Mouse (Mus musculus): ENCODE data around the gene Tob2. TPM values are rescaled to one million over a fixed set of nuclear protein-coding genes. Genes with fewer than 3 reads are reported as not detected.

Gene Tob2
- polyA plus RNA-seq, 1 experiment from 2014 or later, result 20.9 TPM

DNA sequence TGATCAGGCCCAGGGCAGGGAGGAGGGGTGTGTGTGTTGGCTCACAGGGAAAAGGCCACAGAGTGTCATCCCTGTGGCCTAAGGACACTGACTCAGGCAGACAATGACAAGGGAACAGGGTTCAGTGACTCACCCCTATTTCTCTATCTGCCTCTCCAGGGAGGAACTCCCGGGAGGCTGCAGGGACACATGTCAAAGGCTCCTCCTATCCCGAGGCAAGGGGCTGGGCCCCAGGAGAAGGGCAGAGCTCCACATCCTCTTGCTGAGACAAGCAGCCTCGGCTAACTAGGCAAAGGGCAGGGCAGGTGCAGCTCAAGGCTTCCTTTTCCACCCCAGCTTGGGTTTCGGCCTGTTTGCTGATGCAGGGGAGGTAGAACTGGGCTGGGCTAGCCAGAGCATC, 12.9 kb downstream of the Tob2 start:
- ATAC-seq (ENCODE audit: low FRiP score, low read depth), result no peak
- 44% methylated on average over 4 of the region's 4 CpGs for WGBS
- H3K4me1 ChIP-seq, result peaks cover 4% of the 10 kb centered on the region; the same call in 1 of the 2 replicates

DNA sequence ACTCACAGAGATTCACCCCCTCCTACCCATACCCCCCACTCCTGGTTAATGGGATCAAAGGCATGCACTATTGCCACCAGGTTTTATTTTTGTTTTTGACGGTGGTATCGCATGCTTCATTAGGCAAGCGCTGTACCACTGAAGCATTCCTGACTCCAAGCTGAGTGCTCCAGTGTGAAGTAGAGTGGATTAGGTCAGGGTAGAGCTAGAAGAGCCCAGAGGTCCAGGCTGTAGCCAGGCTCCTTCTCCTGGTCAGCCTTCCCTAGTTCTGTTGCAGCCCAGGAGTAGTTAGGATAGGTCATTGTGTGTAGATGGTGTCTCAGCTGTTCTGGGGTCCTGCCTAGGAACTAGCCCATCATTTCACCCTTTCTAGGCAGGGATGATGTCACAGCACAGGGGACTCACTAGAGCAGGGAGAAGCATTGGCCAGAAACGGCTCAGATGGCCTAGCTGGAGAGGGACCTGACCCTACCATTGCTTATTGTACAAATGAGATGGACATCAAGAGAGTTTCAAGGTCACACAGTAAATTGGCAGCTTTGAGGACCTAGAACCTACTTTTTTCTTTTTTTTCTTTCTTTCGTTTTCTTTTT, 13.5 kb downstream of the Tob2 start:
- Histone ChIP-seq H3K4me3 (no peak overlapping the region), H3K4me1 (peaks cover 4% of the 10 kb centered on the region; the same call in 1 of the 2 replicates), H3K9me3 (no peaks in the 10 kb centered on the region), H3K36me3 (peaks cover 22% of the 10 kb centered on the region), H3K27ac (replicated peaks) (no peak overlapping the region), H3K9ac (replicated peaks) (no peak overlapping the region), H3K4me2 (replicated peaks) (no peak overlapping the region), H3K27me3 (no peaks in the 10 kb centered on the region)
- WGBS, result 73% methylated on average over 5 of the region's 5 CpGs
- no peak for ATAC-seq (ENCODE audit: low FRiP score, low read depth)

More for the DNA sequence above, 12.9 kb downstream of the Tob2 start:
- H3K27me3 ChIP-seq, result no peaks in the 10 kb centered on the region
- peaks cover 28% of the 10 kb centered on the region for H3K36me3 ChIP-seq
- no peaks in the 10 kb centered on the region for H3K9me3 ChIP-seq
- H3K4me3 ChIP-seq, result no peak overlapping the region
- peak overlapping the region; percentile 35; the same call in 1 of the 2 replicates for H3K27ac ChIP-seq (replicated peaks)
- H3K9ac ChIP-seq (replicated peaks), result no peak overlapping the region
- H3K4me2 ChIP-seq (replicated peaks), result no peak overlapping the region

DNA sequence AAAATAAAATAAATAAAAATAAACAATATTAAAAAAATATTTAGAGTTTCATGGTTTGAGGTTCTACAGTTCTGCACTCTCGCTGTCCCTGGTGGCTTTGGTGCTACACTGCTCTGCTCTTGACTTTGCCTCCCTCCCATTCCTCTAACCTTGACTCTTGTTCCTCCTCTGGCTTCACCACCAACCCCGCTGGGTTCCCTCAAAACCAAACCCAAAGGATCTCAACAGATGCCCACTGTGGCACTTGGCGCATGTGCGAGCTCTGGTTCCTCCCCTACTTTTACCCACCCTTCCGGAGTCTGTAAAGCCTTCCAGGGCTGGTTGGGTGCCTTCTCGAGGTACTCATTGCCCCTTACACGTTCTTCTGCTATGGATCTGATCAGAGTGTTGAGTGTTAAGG, 16.3 kb downstream of the Tob2 start:
- Histone ChIP-seq H3K4me2 (replicated peaks) (no peak overlapping the region), H3K4me1 (peaks cover 4% of the 10 kb centered on the region; the same call in 1 of the 2 replicates), H3K4me3 (no peak overlapping the region), H3K27ac (replicated peaks) (no peak overlapping the region), H3K36me3 (0 out of 2 replicates have a peak, but pooled peaks cover 3% of the 10 kb centered on the region), H3K9ac (replicated peaks) (no peak overlapping the region), H3K9me3 (no peaks in the 10 kb centered on the region), H3K27me3 (peaks cover 5% of the 10 kb centered on the region)
- WGBS, result 83% methylated on average over 7 of the region's 7 CpGs
- no peak for ATAC-seq (ENCODE audit: low FRiP score, low read depth)

DNA sequence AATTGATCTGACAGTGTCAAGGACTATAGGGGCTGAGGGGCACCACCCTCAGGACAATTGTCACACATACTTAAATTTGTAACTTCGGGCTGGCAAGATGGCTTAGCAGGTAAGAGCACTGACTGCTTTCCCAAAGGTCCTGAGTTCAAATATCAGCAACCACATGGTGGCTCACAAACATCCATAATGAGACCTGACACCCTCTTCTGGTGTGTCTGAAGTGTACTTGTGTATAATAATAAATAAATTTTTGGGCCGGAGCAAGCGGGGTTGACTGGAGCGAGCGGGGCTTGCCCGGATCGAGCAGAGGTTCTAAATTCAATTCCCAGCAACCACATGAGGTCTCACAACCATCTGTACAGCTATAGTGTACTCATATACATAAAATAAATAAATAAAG, 18.3 kb downstream of the Tob2 start:
- Histone ChIP-seq H3K27ac (replicated peaks) (no peak overlapping the region), H3K27me3 (peaks cover 24% of the 10 kb centered on the region), H3K9me3 (no peaks in the 10 kb centered on the region), H3K9ac (replicated peaks) (no peak overlapping the region), H3K4me3 (no peak overlapping the region), H3K4me1 (peaks cover 10% of the 10 kb centered on the region; the same call in 1 of the 2 replicates), H3K4me2 (replicated peaks) (no peak overlapping the region), H3K36me3 (no peaks in the 10 kb centered on the region)
- ATAC-seq (ENCODE audit: low FRiP score, low read depth), result no peak
- WGBS, result 92% methylated on average over 7 of the region's 7 CpGs

DNA sequence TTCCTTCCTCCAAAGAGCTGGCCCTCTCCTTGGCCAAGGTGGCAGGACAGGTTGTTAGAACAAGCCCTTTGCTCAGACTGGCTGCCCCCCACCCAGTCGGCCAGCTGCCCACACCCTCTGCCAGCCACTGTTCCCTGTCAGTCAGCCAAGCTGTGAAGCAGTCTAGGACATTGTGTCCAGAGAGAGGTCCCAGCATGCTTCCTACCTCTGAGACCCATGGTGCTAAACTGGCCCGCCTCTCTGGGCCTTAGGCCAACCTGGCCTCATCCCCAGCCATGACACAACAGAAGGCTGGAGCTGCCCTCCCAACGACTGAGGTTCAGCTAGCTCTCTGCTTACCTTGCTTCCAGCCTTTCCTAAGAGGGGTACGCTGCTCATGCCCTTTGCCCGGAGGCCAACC, 19.0 kb downstream of the Tob2 start:
- no peak overlapping the region for H3K4me2 ChIP-seq (replicated peaks)
- H3K9ac ChIP-seq (replicated peaks), result no peak overlapping the region
- no peaks in the 10 kb centered on the region for H3K9me3 ChIP-seq
- ATAC-seq (ENCODE audit: low FRiP score, low read depth), result no peak
- H3K27ac ChIP-seq (replicated peaks), result no peak overlapping the region
- peaks cover 29% of the 10 kb centered on the region for H3K27me3 ChIP-seq
- no peaks in the 10 kb centered on the region for H3K36me3 ChIP-seq
- WGBS, result 70% methylated on average over 5 of the region's 5 CpGs
- peaks cover 10% of the 10 kb centered on the region; the same call in 1 of the 2 replicates for H3K4me1 ChIP-seq
- no peak overlapping the region for H3K4me3 ChIP-seq

DNA sequence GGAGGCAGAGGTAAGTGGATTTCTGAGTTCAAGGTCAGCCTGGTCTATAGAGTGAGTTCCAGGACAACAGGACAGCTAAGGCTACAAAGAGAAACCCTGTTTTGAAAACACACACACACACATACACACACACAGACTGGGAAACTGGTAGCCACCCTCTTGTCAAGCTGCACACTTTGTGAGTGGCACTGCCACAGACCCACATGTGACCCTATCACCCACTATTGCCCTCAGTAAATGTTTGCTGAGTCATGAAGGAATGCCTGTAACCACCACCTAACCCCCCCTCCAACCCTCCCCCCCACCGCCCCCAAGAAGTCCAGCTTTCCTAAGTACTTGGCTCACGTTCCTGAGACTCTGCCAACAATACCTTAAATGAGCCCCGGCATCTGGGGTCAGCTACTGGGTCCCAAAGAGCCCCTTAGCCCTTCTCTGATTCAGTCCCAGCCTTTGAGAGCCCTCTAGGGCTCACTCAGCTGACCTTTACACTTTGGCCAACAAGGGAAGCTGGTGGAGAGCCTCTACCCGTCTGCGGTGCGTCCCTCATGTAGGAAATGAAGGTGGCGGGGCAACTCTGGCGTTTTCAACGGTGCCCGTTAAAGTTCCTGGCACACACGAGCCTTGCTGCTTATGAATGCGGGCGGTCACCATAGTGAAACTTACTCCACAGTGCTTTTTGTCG, 19.9 kb downstream of the Tob2 start:
- H3K4me3 ChIP-seq, result no peak overlapping the region
- no peak overlapping the region for H3K9ac ChIP-seq (replicated peaks)
- WGBS, result 79% methylated on average over 14 of the region's 14 CpGs
- H3K27me3 ChIP-seq, result peaks cover 29% of the 10 kb centered on the region
- no peak for ATAC-seq (ENCODE audit: low FRiP score, low read depth)
- H3K4me1 ChIP-seq, result peaks cover 10% of the 10 kb centered on the region; the same call in 1 of the 2 replicates
- H3K9me3 ChIP-seq, result no peaks in the 10 kb centered on the region
- no peak overlapping the region for H3K27ac ChIP-seq (replicated peaks)
- no peaks in the 10 kb centered on the region for H3K36me3 ChIP-seq
- no peak overlapping the region for H3K4me2 ChIP-seq (replicated peaks)

DNA sequence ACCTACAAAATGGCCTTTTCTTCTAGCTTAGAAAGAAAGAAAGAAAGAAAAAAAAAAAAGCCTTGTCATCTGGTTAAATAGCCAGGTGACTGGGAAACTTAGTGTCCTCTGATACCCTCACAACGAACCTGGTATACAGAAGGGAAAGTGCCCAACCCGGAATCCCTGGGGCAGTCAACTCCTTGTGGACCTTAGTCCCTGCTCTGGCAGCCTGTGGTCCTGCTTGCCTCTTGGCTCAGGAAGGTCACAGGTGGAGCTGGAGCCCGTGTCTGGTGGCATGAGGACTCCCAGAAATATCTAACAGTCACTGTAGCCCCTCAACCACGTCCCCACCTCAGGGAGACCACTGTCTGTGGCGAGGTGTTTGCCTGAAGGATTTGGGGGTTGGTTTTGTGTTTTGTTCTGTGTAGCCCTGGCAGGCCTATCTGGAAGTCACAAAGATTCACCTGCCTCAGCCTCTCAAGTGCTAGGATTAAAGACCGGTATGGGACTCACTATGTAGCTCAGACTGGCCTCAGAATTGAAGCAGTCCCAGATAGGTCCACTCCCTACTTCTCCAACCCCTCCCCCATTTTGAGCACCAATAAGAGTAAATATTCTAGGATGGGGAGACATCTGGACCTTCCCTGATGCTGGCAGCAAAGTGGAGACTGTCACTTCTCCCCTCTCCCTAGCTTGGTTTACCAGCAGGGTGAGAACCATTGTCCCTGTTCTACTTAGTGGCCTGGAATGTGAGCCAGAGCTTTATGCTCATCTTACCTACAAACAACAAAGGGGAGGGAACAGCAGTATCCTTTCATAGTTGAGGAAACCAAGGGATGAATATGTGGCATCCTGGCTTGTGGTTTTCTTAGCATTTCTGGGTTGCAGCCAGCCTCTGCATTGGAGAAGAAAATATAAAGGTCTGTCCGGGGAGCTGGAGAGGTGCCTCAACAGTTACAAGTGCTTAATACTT, 21.4 kb downstream of the Tob2 start:
- ATAC-seq (ENCODE audit: low FRiP score, low read depth), result no peak
- H3K9ac ChIP-seq (replicated peaks), result no peak overlapping the region
- H3K27me3 ChIP-seq, result peaks cover 29% of the 10 kb centered on the region
- 56% methylated on average over 7 of the region's 7 CpGs for WGBS
- no peaks in the 10 kb centered on the region for H3K36me3 ChIP-seq
- no peaks in the 10 kb centered on the region for H3K9me3 ChIP-seq
- H3K4me2 ChIP-seq (replicated peaks), result no peak overlapping the region
- H3K4me3 ChIP-seq, result no peak overlapping the region
- H3K4me1 ChIP-seq, result peaks cover 10% of the 10 kb centered on the region; the same call in 1 of the 2 replicates
- H3K27ac ChIP-seq (replicated peaks), result no peak overlapping the region

DNA sequence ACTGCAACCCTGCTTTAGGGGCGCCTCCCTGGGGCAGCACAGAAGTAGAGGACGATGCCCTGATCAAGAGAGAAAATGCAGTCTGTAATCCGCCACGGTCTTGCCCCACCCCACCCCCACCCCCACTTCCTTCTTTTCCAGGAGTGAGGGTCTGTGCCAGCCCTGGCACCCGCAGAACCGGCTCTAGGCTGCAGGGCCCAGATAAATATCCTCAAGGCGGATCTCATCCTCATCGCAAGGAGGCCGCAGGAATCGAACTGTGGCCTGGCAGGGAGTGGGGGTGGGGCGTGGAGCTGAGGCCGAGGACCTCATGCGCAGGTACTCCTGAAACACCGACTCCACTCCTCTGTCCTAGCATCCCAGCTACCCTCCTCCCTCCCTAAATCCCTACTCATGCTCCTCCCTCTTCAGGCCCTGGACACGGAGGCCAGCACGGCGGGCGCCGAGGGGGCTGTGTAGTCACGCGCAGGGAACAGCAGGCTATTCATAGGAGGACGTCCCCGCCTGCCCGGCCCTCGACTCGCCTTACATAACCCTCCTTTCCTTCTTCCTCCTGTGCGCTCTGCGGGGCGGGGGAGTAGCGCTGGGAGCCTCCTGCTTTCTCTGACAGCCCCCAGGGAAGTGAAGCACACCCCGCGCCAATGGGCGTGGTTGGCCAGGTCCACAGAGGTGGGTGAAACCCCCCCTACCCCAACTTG, 22.3 kb downstream of the Tob2 start:
- Histone ChIP-seq H3K36me3 (no peaks in the 10 kb centered on the region), H3K27me3 (peaks cover 29% of the 10 kb centered on the region), H3K9me3 (no peaks in the 10 kb centered on the region), H3K4me2 (replicated peaks) (peak overlapping the region; percentile 46), H3K4me3 (peak overlapping the region; percentile 30), H3K27ac (replicated peaks) (no peak overlapping the region), H3K4me1 (peaks cover 16% of the 10 kb centered on the region), H3K9ac (replicated peaks) (peak overlapping the region; percentile 25)
- ATAC-seq (ENCODE audit: low FRiP score, low read depth), result peak; percentile 68
- 3% methylated on average over 32 of the region's 33 CpGs for WGBS

DNA sequence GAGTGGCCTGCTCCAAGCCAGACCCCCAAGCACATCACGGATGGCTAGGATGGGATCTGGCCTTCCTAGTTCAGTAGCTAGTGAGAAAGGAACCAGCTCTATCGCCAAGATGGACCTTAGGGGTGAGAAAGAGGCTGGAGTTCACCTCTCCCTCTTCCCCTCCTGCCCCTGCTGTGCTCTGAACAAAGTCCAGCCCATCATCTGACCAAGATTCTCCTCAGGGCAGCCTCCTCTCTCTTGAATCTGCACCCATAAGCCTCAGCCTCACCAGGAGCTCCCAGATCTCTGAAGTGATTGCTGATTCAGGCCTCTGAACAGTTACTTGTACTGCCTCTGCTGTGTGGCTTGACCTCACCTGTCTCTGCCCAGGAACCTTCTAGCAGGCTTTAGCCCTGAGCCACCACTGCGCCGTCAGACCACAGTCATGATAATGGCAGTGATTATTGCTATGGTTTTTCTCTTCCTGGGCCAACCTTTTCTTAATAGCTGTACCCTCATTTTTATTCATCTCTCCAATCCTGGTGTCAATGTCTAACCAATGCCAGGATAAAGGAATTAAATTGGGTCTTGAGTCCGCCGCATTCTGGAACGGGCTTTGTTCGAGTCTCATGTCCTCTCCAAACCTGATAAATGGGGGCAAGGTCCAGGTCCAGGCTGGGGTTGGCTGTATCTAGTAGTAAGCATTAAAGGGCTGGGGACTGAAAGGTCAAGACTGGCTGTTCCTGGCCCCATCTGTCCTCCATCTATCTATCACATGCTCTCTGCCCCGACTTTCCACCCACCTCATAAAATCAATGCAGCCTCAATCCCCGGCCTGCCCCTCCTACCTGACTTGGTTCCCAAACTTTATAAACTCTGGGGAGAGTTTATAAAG, 23.4 kb downstream of the Tob2 start:
- Histone ChIP-seq H3K4me1 (peaks cover 19% of the 10 kb centered on the region), H3K4me3 (no peak overlapping the region), H3K9ac (replicated peaks) (no peak overlapping the region), H3K27me3 (peaks cover 29% of the 10 kb centered on the region), H3K4me2 (replicated peaks) (no peak overlapping the region), H3K27ac (replicated peaks) (no peak overlapping the region), H3K9me3 (no peaks in the 10 kb centered on the region), H3K36me3 (no peaks in the 10 kb centered on the region)
- 72% methylated on average over 10 of the region's 10 CpGs for WGBS
- ATAC-seq (ENCODE audit: low FRiP score, low read depth), result no peak

DNA sequence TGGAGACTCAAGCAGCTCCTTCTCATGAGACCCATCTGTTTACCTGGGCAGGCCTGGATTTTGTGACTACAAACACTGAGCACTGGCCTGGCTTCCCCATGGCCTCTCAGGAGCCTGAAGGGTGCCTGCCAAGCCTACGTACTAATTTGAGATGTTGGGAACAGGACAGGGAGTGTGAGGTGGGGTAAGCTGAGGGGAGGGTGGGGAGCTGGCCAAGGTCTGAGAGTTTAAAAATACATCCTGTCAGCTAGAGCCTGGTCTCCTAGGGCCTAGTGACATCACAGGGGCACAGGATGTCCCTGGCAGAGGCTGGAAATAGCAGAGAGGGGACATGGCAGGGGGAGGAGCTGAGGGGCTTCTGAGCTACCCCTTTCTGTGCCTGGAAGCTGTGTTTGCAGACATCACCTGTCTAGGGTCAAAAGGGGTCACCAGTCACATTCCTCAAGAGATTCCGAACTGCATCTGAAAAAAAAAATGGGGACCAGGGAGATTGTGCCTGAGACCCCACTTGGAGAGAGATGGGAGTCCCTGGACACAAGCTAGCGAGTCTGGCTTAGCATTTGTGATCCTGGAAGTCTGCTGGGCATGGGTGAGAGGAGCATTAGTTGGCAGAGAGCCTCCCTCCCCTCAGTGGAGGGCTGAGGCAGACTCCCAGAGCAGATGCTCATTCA, 24.3 kb downstream of the Tob2 start:
- H3K27ac ChIP-seq (replicated peaks), result no peak overlapping the region

More for the DNA sequence above, 24.3 kb downstream of the Tob2 start:
- no peak overlapping the region for H3K4me2 ChIP-seq (replicated peaks)
- WGBS, result 64% methylated on average over 3 of the region's 3 CpGs
- H3K4me3 ChIP-seq, result no peak overlapping the region
- H3K9me3 ChIP-seq, result no peaks in the 10 kb centered on the region
- H3K36me3 ChIP-seq, result no peaks in the 10 kb centered on the region
- H3K9ac ChIP-seq (replicated peaks), result no peak overlapping the region
- H3K4me1 ChIP-seq, result peaks cover 19% of the 10 kb centered on the region
- H3K27me3 ChIP-seq, result peaks cover 29% of the 10 kb centered on the region
- no peak for ATAC-seq (ENCODE audit: low FRiP score, low read depth)

Data from midbrain, embryonic 12.5 days (tissue).